Mouse (Mus musculus) heart, postnatal 0 days (tissue): ENCODE measurements around the gene Egfl8. TPM values are rescaled to one million over a fixed set of nuclear protein-coding genes. Genes with fewer than 3 reads are reported as not detected.

Source experiments
- ATAC-seq: fragments of 200-750 bp; cut with Nextera tagmentation; 2 replicates; pipeline ENCODE4 v1.8.0; 2017; ENCODE audit warnings: low read depth, moderate number of reproducible peaks, moderate library complexity; ENCODE audit not compliant: insufficient read depth
- DNase-seq: peaks from one replicate; pipeline ENCODE4 v3.0.0-alpha.2; 2016; ENCODE audit warnings: low spot score
- H3K27ac ChIP-seq: fragments of 300-500 bp; sonication (generic); 2 replicates; pipeline ENCODE4 v1.5.1; 2014; ENCODE audit warnings: low read depth, mild to moderate bottlenecking
- H3K27me3 ChIP-seq: fragments of 300-500 bp; sonication (generic); 2 replicates; pipeline ENCODE4 v1.6.1; 2014; ENCODE audit warnings: low read length, mixed read lengths; ENCODE audit not compliant: control insufficient read depth, insufficient read depth
- H3K36me3 ChIP-seq: fragments of 300-500 bp; sonication (generic); replicated peaks from 2 replicates; pipeline ENCODE4 v1.6.1; 2014; ENCODE audit warnings: low read length, mixed read lengths; ENCODE audit not compliant: control insufficient read depth, insufficient read depth
- H3K4me1 ChIP-seq: fragments of 300-500 bp; sonication (generic); 2 replicates; pipeline ENCODE4 v1.6.1; 2014; ENCODE audit warnings: antibody characterized with exemption; ENCODE audit not compliant: control insufficient read depth, insufficient read depth
- H3K4me2 ChIP-seq: fragments of 300-500 bp; sonication (generic); 2 replicates; pipeline ENCODE4 v1.6.1; 2014; ENCODE audit warnings: low read depth, mild to moderate bottlenecking, low read length, moderate library complexity
- H3K4me3 ChIP-seq: fragments of 300-500 bp; sonication (generic); 2 replicates; pipeline ENCODE4 v1.5.1; 2014; ENCODE audit warnings: low read depth, low read length
- H3K9ac ChIP-seq: fragments of 300-500 bp; sonication (generic); replicated peaks from 2 replicates; pipeline ENCODE4 v1.6.1; 2014; ENCODE audit warnings: low read depth, low read length, mixed read lengths
- H3K9me3 ChIP-seq: fragments of 300-500 bp; sonication (generic); replicated peaks from 2 replicates; pipeline ENCODE4 v1.6.1; 2016; ENCODE audit warnings: low read length; ENCODE audit not compliant: control insufficient read depth
- CTCF ChIP-seq: IDR thresholded peaks from 2 replicates; pipeline ENCODE4 v1.5.1; 2016; ENCODE audit warnings: antibody characterized with exemption, control low read depth, low read depth
- EP300 ChIP-seq: IDR thresholded peaks from 2 replicates; pipeline ENCODE4 v1.6.1; 2016; ENCODE audit warnings: antibody characterized with exemption, low read depth
- WGBS: fragments of 180-500 bp; shearing (Covaris S2); extraction: QIAGEN DNeasy Blood & Tissue Kit; methylation state at CpG from one replicate; pipeline ENCODE4 v1.1.7; 2014; 5-methylcytosine and 5-hydroxymethylcytosine counted together
- polyA plus RNA-seq: library from polyadenylated mRNA; unstranded; fragments of >200 nt; fragmentation: Nextera tagmentation; extraction: Ambion mirVana; gene quantifications from 2 replicates; pipeline ENCODE4 v1.2.1, GENCODE M21; 2015
- total RNA-seq: library from RNA; depleted of rRNA; stranded (reverse); fragments of >200 nt; gene quantifications from 2 replicates; pipeline ENCODE4 v1.2.3, GENCODE M21; 2014; ENCODE audit warnings: low replicate concordance

Gene Egfl8
- total and polyA plus RNA-seq, 2 experiments from 2014 or later, result 0.15 to 0.97 TPM

- H3K36me3 ChIP-seq, result no peaks in the 10 kb centered on the region
- ATAC-seq (no peak), DNase-seq (no peak)
- peak overlapping the region; percentile 3; the same call in 1 of the 2 replicates for H3K9ac ChIP-seq
- peak overlapping the region; percentile 32 for H3K4me3 ChIP-seq
- peak overlapping the region; percentile 51 for H3K4me2 ChIP-seq
- H3K9me3 ChIP-seq, result no peaks in the 10 kb centered on the region
- H3K27ac ChIP-seq, result peak overlapping the region; percentile 60
- peaks cover 12% of the 10 kb centered on the region; the same call in 1 of the 2 replicates for H3K27me3 ChIP-seq
- 25% methylated on average over 11 of the region's 11 CpGs for WGBS
- TF ChIP-seq EP300 (no peak), CTCF (no peak)
- H3K4me1 ChIP-seq, result peaks cover 22% of the 10 kb centered on the region
These were observed 44.6 kb upstream of the Egfl8 start for GRCm38 (mm10) chr17:34660259-34660820.

- DNase-seq (no peak), ATAC-seq (no peak)
- WGBS, result 52% methylated on average over 3 of the region's 3 CpGs
- no peak overlapping the region for H3K9ac ChIP-seq
- H3K27me3 ChIP-seq, result peaks cover 12% of the 10 kb centered on the region; the same call in 1 of the 2 replicates
- no peak overlapping the region for H3K4me2 ChIP-seq
- H3K4me3 ChIP-seq, result no peak overlapping the region
- H3K4me1 ChIP-seq, result peaks cover 27% of the 10 kb centered on the region
- no peaks in the 10 kb centered on the region for H3K36me3 ChIP-seq
- 0 out of 2 replicates have a peak overlapping the region, but pooled peaks have one; percentile 26 for H3K27ac ChIP-seq
- no peaks in the 10 kb centered on the region for H3K9me3 ChIP-seq
- TF ChIP-seq CTCF (no peak), EP300 (no peak)
These were observed 44.1 kb upstream of the Egfl8 start for GRCm38 (mm10) chr17:34659897-34660214.

- Histone ChIP-seq H3K27ac (0 out of 2 replicates have a peak overlapping the region, but pooled peaks have one; percentile 26), H3K4me2 (no peak overlapping the region), H3K27me3 (peaks cover 12% of the 10 kb centered on the region; the same call in 1 of the 2 replicates), H3K4me3 (no peak overlapping the region), H3K9ac (no peak overlapping the region), H3K36me3 (no peaks in the 10 kb centered on the region), H3K4me1 (peaks cover 28% of the 10 kb centered on the region), H3K9me3 (no peaks in the 10 kb centered on the region)
- ATAC-seq, result no peak
- WGBS, result 41% methylated on average over 12 of the region's 12 CpGs
- DNase-seq, result no peak
- no peak for TF ChIP-seq CTCF
- no peak for TF ChIP-seq EP300
These were observed 43.6 kb upstream of the Egfl8 start for GRCm38 (mm10) chr17:34659181-34659896.

- Histone ChIP-seq H3K4me1 (peaks cover 28% of the 10 kb centered on the region), H3K27ac (no peak overlapping the region), H3K9me3 (no peaks in the 10 kb centered on the region), H3K4me2 (no peak overlapping the region), H3K9ac (no peak overlapping the region), H3K4me3 (no peak overlapping the region), H3K27me3 (peaks cover 12% of the 10 kb centered on the region; the same call in 1 of the 2 replicates), H3K36me3 (no peaks in the 10 kb centered on the region)
- WGBS, result 68% methylated on average over 3 of the region's 3 CpGs
- no peak for ATAC-seq
- TF ChIP-seq CTCF, result no peak
- no peak for TF ChIP-seq EP300
- DNase-seq, result no peak
These were observed 42.8 kb upstream of the Egfl8 start for GRCm38 (mm10) chr17:34658591-34658990.

GRCm38 (mm10) chr17:34658145-34658544 is 42.4 kb upstream of the Egfl8 start:
- H3K4me2 ChIP-seq, result no peak overlapping the region
- WGBS, result 75% methylated on average over 2 of the region's 2 CpGs
- DNase-seq (no peak), ATAC-seq (no peak)
- H3K27me3 ChIP-seq, result peaks cover 12% of the 10 kb centered on the region; the same call in 1 of the 2 replicates
- no peak overlapping the region for H3K4me3 ChIP-seq
- no peaks in the 10 kb centered on the region for H3K9me3 ChIP-seq
- H3K9ac ChIP-seq, result no peak overlapping the region
- no peak overlapping the region for H3K27ac ChIP-seq
- TF ChIP-seq CTCF, result no peak
- TF ChIP-seq EP300, result no peak
- H3K4me1 ChIP-seq, result peaks cover 28% of the 10 kb centered on the region
- peaks cover under 1% of the 10 kb centered on the region; the same call in 1 of the 2 replicates for H3K36me3 ChIP-seq
